Mouse (Mus musculus) cerebellum, adult 2 months (tissue): ENCODE results near the gene Ttbk1.

Source experiments
- CTCF ChIP-seq: fragments of 200-500 bp; IDR thresholded peaks from 2 replicates; pipeline ENCODE4 v1.5.1; 2011; ENCODE audit warnings: low read depth, mild to moderate bottlenecking, control low read depth, low read length, moderate library complexity, borderline replicate concordance; ENCODE audit not compliant: insufficient read depth
- POLR2A ChIP-seq: fragments of 200-500 bp; IDR thresholded peaks from 2 replicates; pipeline ENCODE4 v1.6.1; 2011; ENCODE audit warnings: low read length, control low read depth, borderline replicate concordance; ENCODE audit not compliant: insufficient read depth

DNA sequence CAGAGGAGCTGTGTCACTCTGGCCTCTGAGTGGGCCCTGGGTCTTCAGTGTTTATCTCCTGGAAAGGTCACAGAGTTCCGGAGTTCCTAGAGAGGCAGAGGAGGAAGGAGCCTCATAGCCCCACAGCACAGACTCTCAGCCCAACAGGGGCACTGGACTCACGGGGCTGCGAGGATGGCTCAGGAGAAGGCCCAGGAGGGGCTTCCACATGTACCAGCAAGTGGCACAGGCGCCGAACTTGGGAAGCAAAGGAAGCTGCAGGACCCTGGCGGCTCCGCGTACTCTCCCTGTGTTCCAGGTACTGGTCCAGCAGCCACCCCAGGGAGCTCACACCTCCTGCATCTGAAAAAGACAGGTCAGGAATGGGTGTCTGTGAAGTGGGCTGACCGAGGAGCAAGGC, 33.7 kb upstream of the Ttbk1 start:
- TF ChIP-seq POLR2A: no peak
- no peak for TF ChIP-seq CTCF
